Mouse (Mus musculus) CH12.LX (cell line): ENCODE data around the gene Ngef.
"Not testable (repeated sequence)": the region's sequence is repeated elsewhere in the genome, so short reads cannot be mapped to it uniquely, and the experiment has no call there.

Source experiments
- CTCF ChIP-seq, 2 experiments: IDR thresholded peaks in 1 of 2; conservative IDR thresholded peaks in 1 of 2; 2 replicates each; pipeline ENCODE4 v1.5.1; 2011 to 2012; ENCODE audit warnings: low read depth in 2 of 2, low read length in 2 of 2, improper control_type of control experiment in 1 of 2, inconsistent platforms in 1 of 2, mild to moderate bottlenecking in 1 of 2, moderate library complexity in 1 of 2
- ELF1 ChIP-seq: IDR thresholded peaks from 2 replicates; pipeline ENCODE4 v1.6.1; 2014; ENCODE audit warnings: low read depth, mild to moderate bottlenecking, inconsistent platforms, low read length, improper control_type of control experiment
- EP300 ChIP-seq: IDR thresholded peaks from 2 replicates; pipeline ENCODE4 v1.6.1; 2011; ENCODE audit warnings: low read length, improper control_type of control experiment
- JUND ChIP-seq: conservative IDR thresholded peaks from 2 replicates; pipeline ENCODE4 v1.6.1; 2011; ENCODE audit warnings: low read depth, low read length, improper control_type of control experiment
- MAFK ChIP-seq: IDR thresholded peaks from 2 replicates; pipeline ENCODE4 v1.6.1; 2011; ENCODE audit warnings: low read length, improper control_type of control experiment; ENCODE audit not compliant: insufficient replicate concordance
- MAX ChIP-seq: IDR thresholded peaks from 2 replicates; pipeline ENCODE4 v1.6.1; 2011; ENCODE audit warnings: low read length, improper control_type of control experiment
- MYC ChIP-seq: IDR thresholded peaks from 2 replicates; pipeline ENCODE4 v1.6.1; 2011; ENCODE audit warnings: low read depth, mild to moderate bottlenecking, improper control_type of control experiment, low read length
- NELFE ChIP-seq: IDR thresholded peaks from 2 replicates; pipeline ENCODE4 v1.6.1; 2011; ENCODE audit warnings: low read depth, low read length, improper control_type of control experiment
- POLR2A ChIP-seq: IDR thresholded peaks from 2 replicates; pipeline ENCODE4 v1.6.1; 2011; ENCODE audit warnings: low read depth, mild to moderate bottlenecking, improper control_type of control experiment, low read length
- RAD21 ChIP-seq: IDR thresholded peaks from 2 replicates; pipeline ENCODE4 v1.6.1; 2011; ENCODE audit warnings: low read depth, mild to moderate bottlenecking, low read length, improper control_type of control experiment, moderate library complexity
- RCOR1 ChIP-seq: conservative IDR thresholded peaks from 2 replicates; pipeline ENCODE4 v1.6.1; 2012; ENCODE audit warnings: low read depth, mild to moderate bottlenecking, inconsistent platforms, low read length, improper control_type of control experiment
- SIN3A ChIP-seq: IDR thresholded peaks from 2 replicates; pipeline ENCODE4 v1.6.1; 2012; ENCODE audit warnings: low read length, improper control_type of control experiment, inconsistent platforms
- TCF12 ChIP-seq: IDR thresholded peaks from 2 replicates; pipeline ENCODE4 v1.6.1; 2014; ENCODE audit warnings: low read depth, mild to moderate bottlenecking, inconsistent platforms, low read length, improper control_type of control experiment
- ZC3H11A ChIP-seq: IDR thresholded peaks from 2 replicates; pipeline ENCODE4 v1.6.1; 2012; ENCODE audit warnings: low read depth, mild to moderate bottlenecking, inconsistent platforms, low read length, improper control_type of control experiment

DNA sequence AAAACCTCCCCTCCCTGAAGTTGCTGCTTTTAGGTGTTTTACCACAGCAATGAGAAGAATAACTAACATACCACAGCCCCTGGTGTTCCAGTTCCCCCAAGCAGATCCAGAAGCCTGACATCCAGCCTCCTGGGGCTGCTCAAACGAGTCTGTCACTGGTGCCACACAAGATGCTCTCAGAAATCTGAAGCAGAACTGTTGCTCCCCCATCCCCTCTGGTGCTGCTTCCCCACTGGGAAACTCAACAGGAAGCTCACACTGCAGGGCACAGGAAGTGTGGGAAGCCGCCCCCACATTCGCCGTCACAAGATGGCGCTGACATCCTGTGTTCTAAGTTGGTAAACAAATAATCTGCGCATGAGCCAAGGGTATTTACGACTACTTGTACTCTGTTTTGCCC, 113.8 kb downstream of the Ngef start:
- not testable (repeated sequence) for TF ChIP-seq RCOR1; MAX; CTCF (conservative IDR thresholded peaks at IDR 0.05 in 1 of 2, IDR thresholded peaks at IDR 0.05 in 1 of 2; ENCODE audit: low read depth in 2 of 2, low read length in 2 of 2); POLR2A; NELFE; SIN3A; TCF12; ELF1; MYC; RAD21; MAFK; EP300; ZC3H11A; JUND
